Mouse (Mus musculus) forebrain, postnatal 0 days (tissue): ENCODE measurements around the gene Ppm1l. TPM values are rescaled to one million over a fixed set of nuclear protein-coding genes. Genes with fewer than 3 reads are reported as not detected.

Experiments used
- ATAC-seq: fragments of 200-750 bp; cut with Nextera tagmentation; 2 replicates; pipeline ENCODE4 v1.8.0; 2017; ENCODE audit warnings: mild to moderate bottlenecking, moderate library complexity
- DNase-seq: peaks from one replicate; pipeline ENCODE4 v3.0.0-alpha.2; 2015
- H3K27ac ChIP-seq: fragments of 300-500 bp; sonication (generic); 2 replicates; pipeline ENCODE4 v1.5.1; 2014; ENCODE audit warnings: low read depth, mild to moderate bottlenecking, antibody characterized with exemption, low read length, moderate library complexity, mixed read lengths
- H3K27me3 ChIP-seq: fragments of 300-500 bp; sonication (generic); 2 replicates; pipeline ENCODE4 v1.6.1; 2014; ENCODE audit warnings: mild to moderate bottlenecking, low read length, mixed read lengths; ENCODE audit not compliant: insufficient read depth
- H3K36me3 ChIP-seq: fragments of 300-500 bp; sonication (generic); 2 replicates; pipeline ENCODE4 v1.6.1; 2014; ENCODE audit warnings: mild to moderate bottlenecking, moderate library complexity; ENCODE audit not compliant: insufficient read depth
- H3K4me1 ChIP-seq: fragments of 300-500 bp; sonication (generic); 2 replicates; pipeline ENCODE4 v1.6.1; 2014; ENCODE audit warnings: antibody characterized with exemption; ENCODE audit not compliant: insufficient read depth
- H3K4me2 ChIP-seq: fragments of 300-500 bp; sonication (generic); 2 replicates; pipeline ENCODE4 v1.6.1; 2014; ENCODE audit warnings: low read depth, mild to moderate bottlenecking, moderate library complexity
- H3K4me3 ChIP-seq: fragments of 300-500 bp; sonication (generic); 2 replicates; pipeline ENCODE4 v1.5.1; 2014; ENCODE audit warnings: low read depth, low read length, mixed read lengths
- H3K9ac ChIP-seq: fragments of 300-500 bp; sonication (generic); 2 replicates; pipeline ENCODE4 v1.6.1; 2014; ENCODE audit warnings: mild to moderate bottlenecking
- H3K9me3 ChIP-seq: fragments of 300-500 bp; sonication (generic); 2 replicates; pipeline ENCODE4 v1.6.1; 2016; ENCODE audit warnings: low read length
- CTCF ChIP-seq: sonication (generic); IDR thresholded peaks from 2 replicates; pipeline ENCODE4 v1.5.1; 2016; ENCODE audit warnings: antibody characterized with exemption, control low read depth, low read depth
- WGBS: fragments of 180-500 bp; shearing (Covaris S2); extraction: QIAGEN DNeasy Blood & Tissue Kit; methylation state at CpG from one replicate; pipeline ENCODE4 v1.1.7; 2014; 5-methylcytosine and 5-hydroxymethylcytosine counted together
- polyA plus RNA-seq: library from polyadenylated mRNA; unstranded; fragments of >200 nt; fragmentation: Nextera tagmentation; extraction: Ambion mirVana; gene quantifications from 2 replicates; pipeline ENCODE4 v1.2.1, GENCODE M21; 2015
- total RNA-seq: library from RNA; depleted of rRNA; stranded (reverse); fragments of >200 nt; gene quantifications from 2 replicates; pipeline ENCODE4 v1.2.3, GENCODE M21; 2014

The Ppm1l gene
- total and polyA plus RNA-seq, 2 experiments from 2014 or later, result 19.2 to 27.6 TPM

DNA sequence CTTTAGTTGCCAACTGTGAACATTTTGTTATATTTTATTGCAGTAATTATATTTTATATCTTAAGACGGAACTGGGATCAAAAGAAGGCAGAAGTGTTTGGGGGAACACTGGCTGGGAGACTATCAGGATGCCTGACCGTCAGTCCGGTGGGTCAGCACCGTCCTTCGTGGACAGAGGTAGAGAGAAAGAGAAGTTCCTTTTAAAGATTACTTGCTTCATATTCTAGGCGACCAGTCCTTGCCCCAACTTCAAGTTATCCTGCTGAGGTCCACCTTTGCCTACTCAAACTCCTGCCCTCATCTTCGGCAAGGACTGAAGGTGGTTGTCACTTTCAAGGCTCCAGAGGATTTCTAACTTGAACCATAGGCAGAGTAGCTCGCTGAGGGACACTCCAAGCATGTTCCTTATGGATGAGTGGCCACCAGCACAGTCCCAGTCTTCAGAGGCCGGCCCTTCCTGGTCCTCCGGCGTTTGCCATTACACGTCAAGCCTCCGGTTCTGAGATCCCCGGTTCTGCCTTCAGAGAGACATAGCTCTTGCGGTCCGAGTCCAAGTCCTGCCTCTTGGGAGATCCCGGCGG, 761 bp upstream of the Ppm1l start:
- H3K4me1 ChIP-seq, result peaks cover 10% of the 10 kb centered on the region

DNA sequence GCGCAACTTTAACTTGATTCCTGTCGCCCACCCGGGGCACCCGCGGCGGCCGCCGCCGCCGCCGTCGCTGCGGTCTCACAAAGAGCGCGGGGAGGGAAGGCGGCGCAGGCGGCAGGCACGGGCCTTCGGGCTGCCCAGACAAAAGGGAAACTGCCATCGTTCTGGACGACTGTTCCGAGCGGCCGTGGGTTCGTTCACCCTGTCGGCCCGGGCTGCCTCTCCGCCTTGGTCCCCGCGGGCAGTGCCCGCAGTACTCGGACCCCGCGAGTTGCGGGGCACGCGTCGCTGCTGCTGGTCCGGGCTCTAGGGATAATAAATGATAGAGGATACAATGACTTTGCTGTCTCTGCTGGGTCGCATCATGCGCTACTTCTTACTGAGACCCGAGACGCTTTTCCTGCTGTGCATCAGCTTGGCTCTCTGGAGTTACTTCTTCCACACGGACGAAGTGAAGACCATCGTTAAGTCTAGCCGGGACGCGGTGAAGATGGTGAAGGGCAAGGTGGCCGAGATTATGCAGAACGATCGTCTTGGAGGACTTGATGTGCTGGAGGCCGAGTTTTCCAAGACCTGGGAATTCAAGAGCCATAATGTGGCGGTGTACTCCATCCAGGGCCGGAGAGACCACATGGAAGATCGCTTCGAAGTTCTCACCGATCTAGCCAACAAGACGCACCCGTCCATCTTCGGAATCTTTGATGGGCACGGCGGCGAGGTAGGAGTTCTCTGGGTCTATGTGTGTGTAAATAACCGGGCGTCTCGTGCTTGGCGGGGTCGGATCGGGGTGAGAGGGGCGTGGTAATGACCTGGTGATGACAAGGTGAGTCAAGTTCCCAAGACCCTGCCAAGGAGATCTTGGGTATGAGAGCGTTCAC, 827 bp downstream of the Ppm1l start:
- Histone ChIP-seq H3K4me2 (peak overlapping the region; percentile 92), H3K36me3 (no peaks in the 10 kb centered on the region), H3K9me3 (no peaks in the 10 kb centered on the region), H3K4me1 (peaks cover 10% of the 10 kb centered on the region), H3K9ac (peak overlapping the region; percentile 87), H3K27ac (peak overlapping the region; percentile 91), H3K27me3 (no peaks in the 10 kb centered on the region), H3K4me3 (peak overlapping the region; percentile 92)
- no peak for TF ChIP-seq CTCF
- peak; percentile 50 for ATAC-seq
- peak; percentile 65 for DNase-seq
- 3% methylated on average over 73 of the region's 73 CpGs for WGBS

More for the DNA sequence above, 761 bp upstream of the Ppm1l start:
- TF ChIP-seq CTCF, result no peak
- no peaks in the 10 kb centered on the region for H3K27me3 ChIP-seq
- no peaks in the 10 kb centered on the region for H3K9me3 ChIP-seq
- DNase-seq (no peak), ATAC-seq (no peak)
- WGBS, result 3% methylated on average over 18 of the region's 18 CpGs
- H3K9ac ChIP-seq, result peak overlapping the region; percentile 87
- H3K27ac ChIP-seq, result peak overlapping the region; percentile 91
- H3K36me3 ChIP-seq, result no peaks in the 10 kb centered on the region
- H3K4me3 ChIP-seq, result peak overlapping the region; percentile 92
- peak overlapping the region; percentile 92 for H3K4me2 ChIP-seq

DNA sequence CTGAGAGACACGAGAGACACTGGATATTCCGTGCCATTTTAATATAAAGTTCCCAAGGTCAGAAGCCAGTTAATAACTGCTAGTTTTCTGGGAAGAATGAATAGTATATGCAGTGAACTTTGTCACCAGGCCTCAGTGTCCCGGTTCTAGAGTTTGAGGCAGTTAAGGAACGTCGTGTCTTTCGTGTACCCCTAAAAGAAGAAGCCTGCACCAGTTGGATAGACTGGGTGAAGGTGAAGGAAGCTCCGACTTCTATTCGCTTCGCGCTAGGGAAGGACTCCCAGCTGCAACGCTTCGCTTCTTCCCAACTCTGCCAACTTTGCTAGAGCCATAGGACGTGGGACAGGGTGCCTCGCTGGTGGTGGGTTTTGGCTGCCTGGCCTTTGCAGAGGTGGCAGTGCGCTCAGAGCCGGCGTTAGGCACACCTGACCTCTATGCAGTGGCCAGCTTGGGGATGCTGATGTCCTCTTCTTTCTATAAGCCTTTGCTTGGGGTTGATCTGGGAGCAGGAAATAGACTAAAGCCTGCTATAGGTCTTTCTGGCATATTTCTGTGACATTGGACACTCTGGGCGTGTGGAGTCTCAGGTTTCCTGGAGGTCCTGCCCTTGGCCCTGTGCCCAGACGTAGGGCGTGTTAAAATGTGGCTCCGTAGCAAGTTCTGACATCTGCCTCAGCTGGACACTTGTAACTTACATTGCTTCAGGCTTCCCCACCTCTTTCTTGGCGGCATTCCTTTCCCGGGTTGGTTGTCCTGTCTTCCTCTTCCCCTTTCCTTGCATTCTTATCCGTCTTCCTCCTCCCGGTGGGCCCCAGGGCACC, 1.7 kb downstream of the Ppm1l start:
- H3K4me3 ChIP-seq, result peak overlapping the region; percentile 92
- H3K4me2 ChIP-seq, result peak overlapping the region; percentile 92
- peak overlapping the region; percentile 87 for H3K9ac ChIP-seq
- H3K4me1 ChIP-seq, result peaks cover 10% of the 10 kb centered on the region
- no peak overlapping the region for H3K27ac ChIP-seq
- H3K36me3 ChIP-seq, result no peaks in the 10 kb centered on the region
- H3K9me3 ChIP-seq, result no peaks in the 10 kb centered on the region
- WGBS, result 6% methylated on average over 25 of the region's 25 CpGs
- no peak for TF ChIP-seq CTCF
- DNase-seq (peak; percentile 24), ATAC-seq (no peak)
- no peaks in the 10 kb centered on the region for H3K27me3 ChIP-seq

DNA sequence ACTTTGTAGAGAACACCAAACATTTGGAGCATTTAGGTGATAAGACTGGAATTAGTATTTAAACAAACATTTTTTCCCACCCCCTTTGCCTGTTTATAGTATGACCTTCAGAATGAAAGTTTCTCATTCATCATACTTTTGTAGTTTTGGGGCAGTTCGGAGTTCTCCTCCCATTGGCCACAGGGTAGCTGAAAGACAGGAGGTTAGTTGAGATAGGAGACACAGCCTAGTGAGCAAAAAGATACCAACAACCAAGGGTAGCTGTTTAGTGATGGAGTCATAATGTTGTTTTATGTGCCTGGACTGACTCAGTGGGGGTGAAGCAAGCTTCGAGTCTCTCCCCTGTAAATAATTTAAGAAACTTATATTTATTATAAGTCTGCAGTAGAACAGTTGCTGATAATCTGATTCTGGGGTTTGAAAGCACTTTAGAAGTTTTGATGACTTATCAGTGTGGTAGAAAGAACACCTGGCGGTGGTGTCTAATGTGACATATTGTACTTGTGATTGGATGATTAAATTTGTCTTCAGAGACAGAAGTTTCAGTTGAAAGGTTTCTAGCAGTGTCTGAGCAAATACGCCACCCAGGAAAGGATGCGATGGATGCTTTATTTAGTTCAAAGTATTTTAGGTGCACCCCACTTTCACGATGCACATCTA, 2.5 kb downstream of the Ppm1l start:
- 76% methylated on average over 6 of the region's 6 CpGs for WGBS
- TF ChIP-seq CTCF, result no peak
- no peaks in the 10 kb centered on the region for H3K36me3 ChIP-seq

DNA sequence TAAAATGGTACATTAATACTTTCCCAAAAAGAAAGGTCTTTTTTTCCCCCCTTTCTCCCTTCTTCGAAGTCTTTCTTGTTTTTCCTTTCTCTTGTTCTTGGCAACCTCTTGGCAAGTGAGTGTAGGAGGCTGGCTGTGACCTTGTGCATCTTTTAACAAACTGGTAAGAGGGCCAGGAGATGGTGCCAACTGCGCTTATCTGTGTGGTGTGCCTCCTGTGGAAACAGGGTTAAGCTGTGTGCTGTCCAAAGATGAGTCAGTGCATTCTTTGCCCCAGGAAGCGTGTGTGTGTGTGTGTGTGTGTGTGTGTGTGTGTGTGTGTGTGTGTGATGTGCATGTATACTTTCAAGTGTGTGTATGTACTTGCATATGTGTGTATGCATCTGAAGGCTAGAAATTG, 7.3 kb downstream of the Ppm1l start:
- Histone ChIP-seq H3K9ac (no peak overlapping the region), H3K27ac (no peak overlapping the region), H3K36me3 (no peaks in the 10 kb centered on the region), H3K27me3 (no peaks in the 10 kb centered on the region), H3K9me3 (no peaks in the 10 kb centered on the region), H3K4me2 (no peak overlapping the region), H3K4me3 (no peak overlapping the region), H3K4me1 (peaks cover 5% of the 10 kb centered on the region)
- no peak for TF ChIP-seq CTCF
- DNase-seq, result no peak
- ATAC-seq, result no peak
- 62% methylated on average over 3 of the region's 3 CpGs for WGBS

More for the DNA sequence above, 2.5 kb downstream of the Ppm1l start:
- no peak overlapping the region for H3K27ac ChIP-seq
- peaks cover 10% of the 10 kb centered on the region for H3K4me1 ChIP-seq
- peak overlapping the region; percentile 92 for H3K4me3 ChIP-seq
- H3K9ac ChIP-seq, result peak overlapping the region; percentile 87
- no peaks in the 10 kb centered on the region for H3K27me3 ChIP-seq
- ATAC-seq (no peak), DNase-seq (no peak)
- no peaks in the 10 kb centered on the region for H3K9me3 ChIP-seq
- H3K4me2 ChIP-seq, result peak overlapping the region; percentile 92

DNA sequence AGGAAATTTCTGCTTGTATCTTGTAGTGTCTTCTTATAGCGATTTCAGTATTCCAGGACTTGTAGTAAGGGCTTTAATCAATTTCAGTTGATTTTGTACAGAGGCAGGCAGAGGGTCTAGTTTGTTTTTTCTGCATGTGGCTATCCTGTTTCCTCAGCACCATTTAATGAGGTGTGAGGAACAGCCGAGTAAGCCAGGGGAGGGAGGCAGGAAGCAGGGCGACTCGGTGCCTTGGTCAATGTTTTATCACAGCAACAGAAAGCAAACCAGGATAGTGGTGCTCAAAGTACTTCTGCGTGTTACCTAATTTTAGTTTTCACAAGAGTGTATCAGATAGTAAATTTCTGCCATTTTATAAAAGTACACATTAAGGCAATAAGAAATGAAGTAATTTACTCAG, 13.2 kb downstream of the Ppm1l start:
- no peaks in the 10 kb centered on the region for H3K9me3 ChIP-seq
- H3K36me3 ChIP-seq, result no peaks in the 10 kb centered on the region
- H3K27ac ChIP-seq, result no peak overlapping the region
- no peak overlapping the region for H3K4me2 ChIP-seq
- no peak for TF ChIP-seq CTCF
- whole genome bisulfite sequencing, result 77% methylated on average over 5 of the region's 5 CpGs
- no peak overlapping the region for H3K4me3 ChIP-seq
- DNase-seq (no peak), ATAC-seq (no peak)
- H3K27me3 ChIP-seq, result no peaks in the 10 kb centered on the region
- H3K9ac ChIP-seq, result no peak overlapping the region
- no peaks in the 10 kb centered on the region; the same call in 1 of the 2 replicates for H3K4me1 ChIP-seq
